Mouse (Mus musculus) hindbrain, embryonic 14.5 days (tissue): ENCODE data around the gene Syngr4. TPM values are rescaled to one million over a fixed set of nuclear protein-coding genes. Genes with fewer than 3 reads are reported as not detected.
A peak's percentile ranks its signal among the peaks of the same experiment; 100 is the strongest.
"Not testable (repeated sequence)": the region's sequence is repeated elsewhere in the genome, so short reads cannot be mapped to it uniquely, and the experiment has no call there.

Source experiments
- ATAC-seq: fragments of 200-750 bp; cut with Nextera tagmentation; 2 replicates; pipeline ENCODE4 v1.8.0; 2017; ENCODE audit warnings: moderate number of reproducible peaks, mild to moderate bottlenecking, moderate TSS enrichment, moderate library complexity; ENCODE audit not compliant: low FRiP score
- DNase-seq: peaks from one replicate; pipeline ENCODE4 v3.0.0-alpha.2; 2015; ENCODE audit warnings: low spot score
- H3K27ac ChIP-seq: fragments of 300-500 bp; sonication (generic); 2 replicates; pipeline ENCODE4 v1.5.1; 2014; ENCODE audit warnings: mild to moderate bottlenecking, moderate library complexity
- H3K27me3 ChIP-seq: fragments of 300-500 bp; sonication (generic); 2 replicates; pipeline ENCODE4 v1.6.1; 2014; ENCODE audit warnings: mild to moderate bottlenecking, low read length, mixed read lengths; ENCODE audit not compliant: control insufficient read depth, insufficient read depth
- H3K36me3 ChIP-seq: fragments of 300-500 bp; sonication (generic); replicated peaks from 2 replicates; pipeline ENCODE4 v1.6.1; 2014; ENCODE audit not compliant: control insufficient read depth, insufficient read depth
- H3K4me1 ChIP-seq: fragments of 300-500 bp; sonication (generic); replicated peaks from 2 replicates; pipeline ENCODE4 v1.6.1; 2014; ENCODE audit warnings: antibody characterized with exemption, low read length, mixed read lengths; ENCODE audit not compliant: control insufficient read depth, insufficient read depth
- H3K4me2 ChIP-seq: fragments of 300-500 bp; sonication (generic); replicated peaks from 2 replicates; pipeline ENCODE4 v1.6.1; 2014; ENCODE audit warnings: mild to moderate bottlenecking, moderate library complexity
- H3K4me3 ChIP-seq: fragments of 300-500 bp; sonication (generic); replicated peaks from 2 replicates; pipeline ENCODE4 v1.5.1; 2014; ENCODE audit warnings: mild to moderate bottlenecking, low read length
- H3K9ac ChIP-seq: fragments of 300-500 bp; sonication (generic); 2 replicates; pipeline ENCODE4 v1.6.1; 2014
- H3K9me3 ChIP-seq: fragments of 300-500 bp; sonication (generic); 2 replicates; pipeline ENCODE4 v1.6.1; 2016; ENCODE audit warnings: low read length; ENCODE audit not compliant: control insufficient read depth
- WGBS: fragments of 180-500 bp; shearing (Covaris S2); extraction: QIAGEN DNeasy Blood & Tissue Kit; methylation state at CpG from one replicate; pipeline ENCODE4 v1.1.7; 2014; 5-methylcytosine and 5-hydroxymethylcytosine counted together
- polyA plus RNA-seq: library from polyadenylated mRNA; unstranded; fragments of >200 nt; fragmentation: Nextera tagmentation; extraction: Ambion mirVana; gene quantifications from 2 replicates; pipeline ENCODE4 v1.2.1, GENCODE M21; 2014

Gene Syngr4
- polyA plus RNA-seq, result 0.39 and 0.40 TPM in 2 replicates

DNA sequence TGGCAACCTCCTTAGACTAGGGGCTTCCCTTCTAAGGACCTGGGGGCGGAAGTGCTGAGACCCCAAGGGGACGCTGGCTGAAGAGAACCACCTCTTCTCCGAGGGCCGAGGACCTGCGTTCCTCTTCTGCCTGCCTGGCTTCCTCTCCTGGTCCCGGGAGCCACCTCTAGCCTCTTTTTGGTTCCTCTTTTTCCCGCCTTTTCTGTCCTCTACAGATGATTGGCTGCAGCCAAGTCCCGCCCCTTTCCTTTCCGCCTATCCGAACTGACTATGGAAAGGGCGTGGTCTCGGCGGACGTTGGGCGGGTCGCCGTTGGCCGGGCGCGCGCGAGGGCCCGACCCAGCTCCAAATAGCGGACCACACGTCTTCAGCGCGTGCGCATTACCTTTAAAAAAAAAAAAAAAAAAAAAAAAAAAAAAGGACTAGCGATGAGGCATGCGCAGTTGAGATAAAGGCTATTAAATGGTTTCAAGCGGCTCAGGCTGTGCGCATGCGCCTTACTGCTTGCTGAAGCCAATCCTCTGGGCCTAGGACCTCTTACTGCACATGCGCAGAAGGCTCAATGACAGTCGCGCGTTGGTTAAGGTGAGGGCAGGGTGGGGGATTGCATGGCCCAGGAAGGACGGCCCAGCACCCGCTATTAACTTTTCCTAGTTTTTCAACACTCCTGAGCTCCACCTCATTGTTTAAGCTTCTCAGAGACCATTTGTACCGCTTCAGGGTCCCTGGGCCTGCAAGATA lies at the start of gene Syngr4, which contains the start of gene Tmem143:
Syngr4 (minus strand) TSS at position 198 of the 741 bp plus-strand sequence.
Tmem143 (plus strand) TSS at position 425 of the 741 bp plus-strand sequence.
- H3K4me3 ChIP-seq, result peak within 1 kb of the TSS; percentile 52
- peak within 1 kb of the TSS; percentile 77 for H3K27ac ChIP-seq
- peaks cover 13% of the 10 kb centered on the region for H3K4me1 ChIP-seq
- H3K27me3 ChIP-seq, result no peaks in the 10 kb centered on the region
- 1% methylated on average over 40 of the region's 40 CpGs for WGBS
- H3K9me3 ChIP-seq, result no peaks in the 10 kb centered on the region
- H3K9ac ChIP-seq, result peak within 1 kb of the TSS; percentile 71
- no peaks in the 10 kb centered on the region for H3K36me3 ChIP-seq
- H3K4me2 ChIP-seq, result peak within 1 kb of the TSS; percentile 99
- peak; percentile 99 for DNase-seq
- ATAC-seq, result peak; percentile 92

DNA sequence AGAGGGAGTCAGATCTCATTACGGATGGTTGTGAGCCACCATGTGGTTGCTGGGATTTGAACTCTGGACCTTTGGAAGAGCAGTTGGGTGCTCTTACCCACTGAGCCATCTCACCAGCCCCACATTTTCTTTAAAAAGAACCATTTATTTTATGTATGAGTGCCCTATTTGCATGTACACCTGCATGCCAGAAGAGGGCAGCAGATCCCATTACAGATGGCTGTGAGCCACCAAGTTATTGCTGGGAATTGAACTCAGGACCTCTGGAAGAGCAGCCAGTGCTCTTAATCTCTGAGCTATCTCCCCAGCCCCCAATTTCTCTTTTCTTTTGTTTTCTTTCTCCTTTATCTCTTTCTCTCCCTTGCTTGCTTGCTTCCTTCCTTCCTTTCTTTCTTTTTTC lies 46.8 kb upstream of the Syngr4 start:
- H3K4me2 ChIP-seq, H3K27ac ChIP-seq, H3K9me3 ChIP-seq, H3K9ac ChIP-seq, H3K27me3 ChIP-seq, ATAC-seq, DNase-seq, H3K4me1 ChIP-seq, H3K4me3 ChIP-seq, H3K36me3 ChIP-seq: not testable (repeated sequence)
- 75% methylated on average over 1 of the region's 1 CpGs for WGBS

- Histone ChIP-seq H3K27me3 (no peaks in the 10 kb centered on the region), H3K36me3 (no peaks in the 10 kb centered on the region), H3K27ac (no peak overlapping the region), H3K4me3 (no peak overlapping the region), H3K4me2 (no peak overlapping the region), H3K9me3 (no peaks in the 10 kb centered on the region), H3K9ac (no peak overlapping the region), H3K4me1 (no peaks in the 10 kb centered on the region)
- no peak for DNase-seq
- no peak for ATAC-seq
- 84% methylated on average over 9 of the region's 9 CpGs for WGBS
These were observed 45.5 kb upstream of the Syngr4 start for GRCm38 (mm10) chr7:45941986-45942385.

DNA sequence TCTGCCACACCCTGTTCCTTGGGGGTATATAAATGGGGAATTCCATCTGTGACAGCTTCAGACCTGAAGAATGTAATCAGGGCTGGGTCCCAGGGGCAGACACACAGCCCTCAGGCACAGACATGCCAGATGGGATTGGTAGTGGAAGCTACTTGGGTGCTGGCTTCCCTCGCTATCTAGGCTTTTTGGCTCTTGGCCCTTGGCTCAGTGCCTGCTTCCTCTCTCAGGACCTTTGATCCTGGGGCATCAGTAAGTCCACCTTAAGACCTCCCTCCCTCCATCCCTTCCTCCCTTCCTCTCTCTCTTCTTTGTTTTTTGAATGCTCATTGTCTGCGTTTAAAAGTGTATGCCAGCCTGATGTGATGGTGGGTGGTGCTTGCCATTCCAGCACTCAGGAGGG lies 43.3 kb upstream of the Syngr4 start:
- H3K27me3 ChIP-seq, result no peaks in the 10 kb centered on the region
- no peak for ATAC-seq
- H3K4me2 ChIP-seq, result no peak overlapping the region
- H3K9ac ChIP-seq, result no peak overlapping the region
- H3K9me3 ChIP-seq, result no peaks in the 10 kb centered on the region
- WGBS, result 45% methylated on average over 2 of the region's 2 CpGs
- no peaks in the 10 kb centered on the region for H3K4me1 ChIP-seq
- no peaks in the 10 kb centered on the region for H3K36me3 ChIP-seq
- no peak overlapping the region for H3K27ac ChIP-seq
- DNase-seq, result no peak
- no peak overlapping the region for H3K4me3 ChIP-seq

- Histone ChIP-seq H3K9ac (no peak overlapping the region), H3K4me3 (no peak overlapping the region), H3K27ac (no peak overlapping the region), H3K27me3 (no peaks in the 10 kb centered on the region), H3K4me1 (no peaks in the 10 kb centered on the region), H3K9me3 (no peaks in the 10 kb centered on the region), H3K36me3 (no peaks in the 10 kb centered on the region), H3K4me2 (no peak overlapping the region)
- no peak for ATAC-seq
- WGBS, result 30% methylated on average over 7 of the region's 7 CpGs
- peak; percentile 73 for DNase-seq
These were observed 38.6 kb upstream of the Syngr4 start for GRCm38 (mm10) chr7:45935114-45935513.

DNA sequence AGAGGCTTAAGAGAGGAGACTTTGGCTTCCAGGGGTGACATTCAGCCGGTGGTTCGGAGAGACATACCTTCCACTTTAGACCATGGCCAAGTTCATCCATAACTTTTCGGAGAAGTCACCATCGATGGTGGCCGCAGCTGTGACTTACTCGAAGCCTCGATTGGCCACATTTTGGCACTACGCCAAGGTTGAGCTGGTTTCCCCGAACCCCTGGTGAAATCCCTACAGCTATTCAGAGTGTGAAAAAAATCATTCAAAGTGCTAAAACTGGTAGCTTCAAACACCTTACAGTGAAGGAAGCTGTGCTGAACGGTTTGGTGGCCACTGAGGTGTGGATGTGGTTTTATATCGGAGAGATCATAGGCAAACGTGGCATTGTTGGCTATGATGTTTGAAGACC lies 37.3 kb upstream of the Syngr4 start:
- H3K4me1 ChIP-seq, H3K9ac ChIP-seq, ATAC-seq, DNase-seq, H3K27ac ChIP-seq, H3K4me3 ChIP-seq, H3K36me3 ChIP-seq, H3K27me3 ChIP-seq, H3K4me2 ChIP-seq, H3K9me3 ChIP-seq: not testable (repeated sequence)
- WGBS, result 90% methylated on average over 12 of the region's 12 CpGs

DNA sequence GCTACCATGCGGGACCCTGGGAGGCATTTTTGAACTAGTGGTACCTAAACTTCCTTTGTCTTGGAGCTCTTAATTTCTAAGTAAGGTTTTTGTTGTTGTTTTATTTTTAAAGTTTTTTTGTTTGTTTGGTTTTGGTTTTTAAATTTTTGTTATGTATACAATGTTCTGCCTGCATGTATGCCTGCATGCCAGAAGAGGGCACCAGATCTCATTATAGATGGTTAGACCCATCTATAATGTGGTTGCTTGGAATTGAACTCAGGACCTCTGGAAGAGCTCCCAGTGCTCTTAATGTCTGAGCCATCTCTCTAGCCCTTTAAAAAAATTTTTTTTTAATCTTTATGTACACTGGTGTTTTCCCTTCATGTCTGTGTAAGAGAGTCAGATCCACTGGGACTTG lies 33.2 kb upstream of the Syngr4 start:
- DNase-seq, result no peak
- ATAC-seq, result no peak
- 87% methylated on average over 1 of the region's 1 CpGs for WGBS

GRCm38 (mm10) chr7:45928626-45929295 lies 32.2 kb upstream of the Syngr4 start:
- H3K4me2 ChIP-seq, result peak overlapping the region; percentile 31
- 17% methylated on average over 19 of the region's 23 CpGs for WGBS
- ATAC-seq (no peak), DNase-seq (no peak)
- no peak overlapping the region for H3K4me3 ChIP-seq
- H3K27ac ChIP-seq, result no peak overlapping the region
- H3K4me1 ChIP-seq, result no peaks in the 10 kb centered on the region
- no peaks in the 10 kb centered on the region for H3K9me3 ChIP-seq
- H3K36me3 ChIP-seq, result no peaks in the 10 kb centered on the region
- peaks cover 15% of the 10 kb centered on the region for H3K27me3 ChIP-seq
- H3K9ac ChIP-seq, result no peak overlapping the region

More for the DNA sequence above, 33.2 kb upstream of the Syngr4 start:
- no peaks in the 10 kb centered on the region for H3K36me3 ChIP-seq
- no peaks in the 10 kb centered on the region for H3K9me3 ChIP-seq
- no peak overlapping the region for H3K9ac ChIP-seq
- no peak overlapping the region for H3K4me2 ChIP-seq
- no peak overlapping the region for H3K4me3 ChIP-seq
- peaks cover 15% of the 10 kb centered on the region for H3K27me3 ChIP-seq
- H3K4me1 ChIP-seq, result no peaks in the 10 kb centered on the region
- H3K27ac ChIP-seq, result no peak overlapping the region

DNA sequence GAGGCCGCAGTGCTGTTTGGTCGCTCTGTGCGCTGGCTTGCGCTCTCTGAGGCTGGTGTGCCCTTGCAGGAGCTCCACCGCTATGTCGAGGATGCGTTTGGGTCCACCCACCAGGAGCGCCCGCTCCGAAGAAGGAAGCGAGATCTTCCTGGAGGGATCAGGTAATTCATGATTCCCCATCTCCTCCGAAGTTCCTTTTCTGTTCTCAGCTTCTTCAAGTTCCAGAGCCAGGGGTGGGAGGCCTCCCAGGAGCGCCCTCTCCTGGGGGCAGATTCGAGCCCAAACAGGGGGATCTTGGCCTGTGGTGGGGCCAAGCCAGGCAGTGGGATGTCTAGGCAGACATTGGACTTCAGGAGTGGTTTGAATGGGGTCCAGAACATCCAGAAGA lies 27.9 kb upstream of the Syngr4 start:
- WGBS, result 10% methylated on average over 14 of the region's 14 CpGs
- no peak for ATAC-seq
- H3K27ac ChIP-seq, result no peak overlapping the region

More for the DNA sequence above, 27.9 kb upstream of the Syngr4 start:
- Histone ChIP-seq H3K4me2 (peak overlapping the region; percentile 62), H3K4me1 (0 out of 2 replicates have a peak, but pooled peaks cover 5% of the 10 kb centered on the region), H3K9me3 (no peaks in the 10 kb centered on the region), H3K9ac (0 out of 2 replicates have a peak overlapping the region, but pooled peaks have one; percentile 6), H3K27me3 (peaks cover 11% of the 10 kb centered on the region), H3K36me3 (no peaks in the 10 kb centered on the region), H3K4me3 (peak overlapping the region; percentile 41)
- no peak for DNase-seq
